Mouse (Mus musculus) midbrain, embryonic 10.5 days (tissue): ENCODE results near the gene Shank2. TPM values are rescaled to one million over a fixed set of nuclear protein-coding genes. Genes with fewer than 3 reads are reported as not detected.

ENCODE experiments used
- DNase-seq: peaks from one replicate; pipeline ENCODE4 v3.0.0-alpha.2; 2017; ENCODE audit warnings: low spot score
- H3K27ac ChIP-seq: fragments of 300-500 bp; sonication (generic); replicated peaks from 2 replicates; pipeline ENCODE4 v1.5.1; 2016; ENCODE audit warnings: mild to moderate bottlenecking
- H3K27me3 ChIP-seq: fragments of 300-500 bp; sonication (generic); 2 replicates; pipeline ENCODE4 v1.6.1; 2016; ENCODE audit warnings: low read depth, mild to moderate bottlenecking; ENCODE audit not compliant: poor library complexity, severe bottlenecking
- H3K36me3 ChIP-seq: fragments of 300-500 bp; sonication (generic); 2 replicates; pipeline ENCODE4 v1.6.1; 2016; ENCODE audit warnings: mild to moderate bottlenecking, moderate library complexity
- H3K4me1 ChIP-seq: fragments of 300-500 bp; sonication (generic); 2 replicates; pipeline ENCODE4 v1.6.1; 2016
- H3K4me3 ChIP-seq: fragments of 300-500 bp; sonication (generic); 2 replicates; pipeline ENCODE4 v1.5.1; 2016; ENCODE audit warnings: mild to moderate bottlenecking, moderate library complexity
- H3K9me3 ChIP-seq: fragments of 300-500 bp; sonication (generic); replicated peaks from 2 replicates; pipeline ENCODE4 v1.6.1; 2016; ENCODE audit warnings: mild to moderate bottlenecking
- WGBS: fragments of 180-500 bp; shearing (Covaris S2); methylation state at CpG from one replicate; pipeline ENCODE4 v1.1.7; 2016; 5-methylcytosine and 5-hydroxymethylcytosine counted together
- polyA plus RNA-seq: library from polyadenylated mRNA; unstranded; fragments of >200 nt; fragmentation: Nextera tagmentation; extraction: Ambion mirVana; gene quantifications from 2 replicates; pipeline ENCODE4 v1.2.1, GENCODE M21; 2016

Shank2 gene
- polyA plus RNA-seq, 1 experiment from 2014 or later, result 0.91 TPM

DNA sequence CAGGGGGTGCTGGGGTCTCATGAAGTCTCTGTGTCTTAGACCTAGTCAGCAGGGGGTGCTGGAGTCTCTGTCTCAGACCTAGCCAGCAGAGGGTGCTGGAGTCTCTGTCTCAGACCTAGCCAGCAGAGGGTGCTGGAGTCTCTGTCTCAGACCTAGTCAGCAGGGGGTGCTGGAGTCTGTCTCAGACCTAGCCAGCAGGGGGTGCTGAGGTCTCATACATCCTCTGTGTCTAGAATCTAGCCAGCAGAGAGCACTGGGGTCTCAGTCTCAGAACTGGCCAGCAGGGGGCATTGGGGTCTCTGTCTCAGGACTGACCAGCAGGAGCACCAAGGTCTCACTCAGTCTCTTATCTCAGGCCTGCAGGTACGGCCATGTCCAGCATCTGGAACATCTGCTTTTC is 79.7 kb downstream of the Shank2 start:
- H3K36me3 ChIP-seq, result no peaks in the 10 kb centered on the region
- H3K27me3 ChIP-seq, result no peaks in the 10 kb centered on the region
- 95% methylated on average over 1 of the region's 1 CpGs for WGBS
- no peaks in the 10 kb centered on the region for H3K4me1 ChIP-seq
- H3K27ac ChIP-seq, result no peak overlapping the region
- no peak overlapping the region for H3K4me3 ChIP-seq
- DNase-seq, result peak; percentile 23
- no peaks in the 10 kb centered on the region for H3K9me3 ChIP-seq

DNA sequence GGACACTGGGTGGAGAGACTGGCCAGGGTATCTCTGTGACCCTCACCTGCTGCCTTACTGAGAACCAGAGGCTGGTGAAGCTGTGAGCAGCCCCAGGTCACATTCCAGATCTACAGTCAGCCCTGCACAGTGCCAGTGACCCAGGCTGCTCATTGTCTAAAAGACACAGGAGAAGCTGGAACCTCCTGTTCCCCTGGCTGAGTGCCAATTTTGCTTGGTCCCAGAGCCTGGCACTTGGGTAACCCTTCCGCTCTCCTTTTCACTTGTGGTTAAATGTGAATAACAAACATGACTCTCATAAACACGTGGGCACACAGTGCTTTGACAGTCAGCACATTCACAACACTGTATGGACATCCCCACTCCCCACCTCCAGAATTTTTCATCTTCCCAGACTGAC is 80.2 kb downstream of the Shank2 start:
- Histone ChIP-seq H3K4me1 (no peaks in the 10 kb centered on the region), H3K36me3 (no peaks in the 10 kb centered on the region), H3K9me3 (no peaks in the 10 kb centered on the region), H3K4me3 (no peak overlapping the region), H3K27me3 (no peaks in the 10 kb centered on the region), H3K27ac (no peak overlapping the region)
- no peak for DNase-seq
- 87% methylated on average over 2 of the region's 2 CpGs for whole genome bisulfite sequencing

- no peak for DNase-seq
These were observed 85.5 kb downstream of the Shank2 start for GRCm38 (mm10) chr7:144087277-144087676.

DNA sequence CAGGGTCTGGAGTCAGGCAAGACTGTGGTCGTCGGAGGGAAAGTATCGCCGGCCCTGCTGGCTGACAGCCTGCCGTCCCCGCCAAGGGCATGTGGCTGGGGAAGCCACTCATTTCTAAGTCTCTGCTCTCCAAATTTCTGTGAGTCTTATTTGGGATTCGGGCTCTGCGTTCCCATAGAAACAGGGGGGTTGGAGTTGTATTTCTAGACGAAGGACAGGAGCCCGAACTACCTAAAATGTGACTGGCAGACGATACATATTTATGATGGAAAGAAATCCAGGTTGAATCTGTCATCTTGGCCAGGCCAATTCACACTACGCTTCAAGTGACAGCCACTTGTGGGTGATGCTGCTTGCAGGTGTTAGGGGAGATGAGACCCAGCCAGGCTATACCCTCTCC is 92.4 kb downstream of the Shank2 start:
- peaks cover 7% of the 10 kb centered on the region; the same call in 1 of the 2 replicates for H3K4me1 ChIP-seq
- no peaks in the 10 kb centered on the region for H3K27me3 ChIP-seq
- H3K27ac ChIP-seq, result no peak overlapping the region
- no peak for DNase-seq
- H3K4me3 ChIP-seq, result no peak overlapping the region
- 89% methylated on average over 12 of the region's 12 CpGs for WGBS
- H3K36me3 ChIP-seq, result no peaks in the 10 kb centered on the region
- H3K9me3 ChIP-seq, result no peaks in the 10 kb centered on the region

More at GRCm38 (mm10) chr7:144087277-144087676, 85.5 kb downstream of the Shank2 start:
- no peak overlapping the region for H3K27ac ChIP-seq
- no peaks in the 10 kb centered on the region for H3K27me3 ChIP-seq
- H3K36me3 ChIP-seq, result no peaks in the 10 kb centered on the region
- H3K9me3 ChIP-seq, result no peaks in the 10 kb centered on the region
- H3K4me1 ChIP-seq, result peaks cover 6% of the 10 kb centered on the region; the same call in 1 of the 2 replicates
- 76% methylated on average over 2 of the region's 2 CpGs for WGBS
- no peak overlapping the region for H3K4me3 ChIP-seq

GRCm38 (mm10) chr7:144097314-144097713 is 95.6 kb downstream of the Shank2 start:
- 20% methylated on average over 2 of the region's 2 CpGs for WGBS
- DNase-seq, result no peak

DNA sequence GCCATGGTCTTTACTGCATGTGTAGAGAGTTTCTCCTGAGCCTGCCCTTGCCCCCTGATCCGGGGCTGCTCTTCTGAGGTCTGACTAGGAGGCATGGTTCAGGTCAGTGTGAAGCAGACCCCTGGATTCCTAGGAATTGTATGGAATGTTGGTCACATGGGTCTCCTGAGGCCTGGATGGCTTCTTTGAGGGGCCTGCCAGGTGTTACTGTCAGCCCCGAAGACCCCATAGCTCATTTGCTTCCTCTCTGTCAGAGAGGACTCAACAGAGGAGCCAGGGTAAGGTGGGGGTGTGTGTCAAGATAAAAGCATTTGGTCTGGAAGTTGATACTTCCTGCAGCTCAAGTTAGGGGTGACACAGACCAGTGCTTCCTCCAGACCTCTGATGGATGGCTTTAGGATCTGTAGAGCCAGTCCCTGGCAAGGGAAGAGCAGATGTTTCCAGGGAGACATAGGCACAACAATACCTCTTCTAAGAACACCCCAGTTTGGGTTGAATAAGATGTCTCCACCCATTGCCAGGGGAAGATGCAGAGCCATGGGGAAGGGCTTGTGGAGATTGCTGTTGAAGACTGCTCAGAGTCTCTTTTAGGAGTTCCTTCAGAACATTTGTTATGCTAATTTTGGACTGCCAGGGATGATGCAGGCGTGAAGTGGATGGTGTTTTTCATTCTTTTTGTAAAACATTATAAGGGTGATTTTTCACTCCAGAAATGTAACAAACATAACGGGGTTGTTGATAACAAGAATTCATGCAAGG is 100.7 kb downstream of the Shank2 start:
- Histone ChIP-seq H3K36me3 (no peaks in the 10 kb centered on the region), H3K27ac (peak overlapping the region; percentile 70)
- 77% methylated on average over 4 of the region's 4 CpGs for WGBS

More at GRCm38 (mm10) chr7:144097314-144097713, 95.6 kb downstream of the Shank2 start:
- H3K27me3 ChIP-seq, result no peaks in the 10 kb centered on the region
- peaks cover 14% of the 10 kb centered on the region for H3K4me1 ChIP-seq
- no peaks in the 10 kb centered on the region for H3K9me3 ChIP-seq
- no peak overlapping the region for H3K4me3 ChIP-seq
- H3K36me3 ChIP-seq, result no peaks in the 10 kb centered on the region
- no peak overlapping the region for H3K27ac ChIP-seq

GRCm38 (mm10) chr7:144105952-144106351 is 104.2 kb downstream of the Shank2 start:
- peaks cover 6% of the 10 kb centered on the region; the same call in 1 of the 2 replicates for H3K27me3 ChIP-seq
- H3K9me3 ChIP-seq, result no peaks in the 10 kb centered on the region
- no peaks in the 10 kb centered on the region for H3K36me3 ChIP-seq
- H3K27ac ChIP-seq, result peak overlapping the region; percentile 87
- H3K4me1 ChIP-seq, result peaks cover 75% of the 10 kb centered on the region
- DNase-seq, result no peak
- WGBS, result 50% methylated on average over 1 of the region's 1 CpGs
- H3K4me3 ChIP-seq, result no peak overlapping the region

More for the DNA sequence above, 100.7 kb downstream of the Shank2 start:
- no peak for DNase-seq
- no peak overlapping the region for H3K4me3 ChIP-seq
- no peaks in the 10 kb centered on the region for H3K27me3 ChIP-seq
- no peaks in the 10 kb centered on the region for H3K9me3 ChIP-seq
- H3K4me1 ChIP-seq, result peaks cover 50% of the 10 kb centered on the region

DNA sequence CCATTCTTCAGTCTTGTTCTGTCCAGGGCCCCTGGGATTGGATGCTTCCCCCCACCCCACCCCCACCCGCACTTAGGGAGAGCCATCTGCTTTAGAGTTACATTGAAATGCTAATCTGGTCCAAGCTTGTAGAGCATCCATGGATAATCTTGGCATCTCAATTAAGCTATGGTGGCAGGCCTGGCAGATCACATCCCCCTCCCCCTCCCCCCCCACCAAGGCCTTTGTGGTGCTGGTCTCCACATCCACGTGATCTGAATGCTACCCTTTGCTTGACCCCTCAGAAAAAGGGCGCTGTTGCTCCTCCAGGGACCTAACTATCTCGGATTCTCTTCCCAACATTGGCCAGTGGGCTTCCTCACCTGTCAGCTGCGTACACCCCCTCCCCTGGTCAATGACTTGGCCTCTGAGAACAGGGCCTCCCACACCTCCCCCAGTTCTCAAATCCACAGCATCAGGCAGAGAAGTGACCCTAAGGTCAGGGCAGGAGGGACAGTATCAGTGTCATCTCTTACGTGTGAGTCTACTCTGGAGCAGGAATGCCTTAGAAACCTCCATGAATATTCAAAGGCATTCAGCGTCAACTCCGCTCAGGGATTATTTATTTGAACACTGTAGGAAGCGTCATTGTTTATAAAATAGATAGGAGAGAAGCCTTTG is 104.8 kb downstream of the Shank2 start:
- Histone ChIP-seq H3K27ac (peak overlapping the region; percentile 87), H3K4me3 (peak overlapping the region; percentile 28; the same call in 1 of the 2 replicates), H3K36me3 (no peaks in the 10 kb centered on the region), H3K9me3 (no peaks in the 10 kb centered on the region), H3K4me1 (peaks cover 78% of the 10 kb centered on the region), H3K27me3 (peaks cover 6% of the 10 kb centered on the region; the same call in 1 of the 2 replicates)
- 11% methylated on average over 9 of the region's 9 CpGs for WGBS
- peak; percentile 86 for DNase-seq

DNA sequence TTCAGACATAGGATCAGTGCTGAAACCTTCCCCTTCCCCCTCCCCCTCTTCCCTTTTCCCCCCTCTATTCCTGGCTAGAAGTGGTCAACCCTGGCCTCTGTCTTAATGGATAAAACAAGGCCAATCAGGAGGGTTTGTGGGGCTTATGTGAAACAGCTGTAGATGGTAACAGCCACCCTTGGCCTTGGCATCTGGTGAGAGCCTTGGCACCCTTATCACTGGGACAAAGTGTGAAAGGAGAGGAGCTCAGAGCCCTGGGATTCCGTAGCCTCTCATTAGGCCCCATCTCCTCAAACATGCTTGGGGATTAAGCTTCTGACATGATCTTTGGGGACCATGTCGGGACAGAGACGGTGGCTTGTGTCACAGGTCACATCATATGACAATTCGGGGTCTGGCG is 106.4 kb downstream of the Shank2 start:
- 87% methylated on average over 5 of the region's 5 CpGs for WGBS
- no peaks in the 10 kb centered on the region for H3K9me3 ChIP-seq
- no peak overlapping the region for H3K4me3 ChIP-seq
- H3K36me3 ChIP-seq, result no peaks in the 10 kb centered on the region
- peaks cover 79% of the 10 kb centered on the region for H3K4me1 ChIP-seq
- peak overlapping the region; percentile 87 for H3K27ac ChIP-seq
- H3K27me3 ChIP-seq, result peaks cover 12% of the 10 kb centered on the region
- no peak for DNase-seq

DNA sequence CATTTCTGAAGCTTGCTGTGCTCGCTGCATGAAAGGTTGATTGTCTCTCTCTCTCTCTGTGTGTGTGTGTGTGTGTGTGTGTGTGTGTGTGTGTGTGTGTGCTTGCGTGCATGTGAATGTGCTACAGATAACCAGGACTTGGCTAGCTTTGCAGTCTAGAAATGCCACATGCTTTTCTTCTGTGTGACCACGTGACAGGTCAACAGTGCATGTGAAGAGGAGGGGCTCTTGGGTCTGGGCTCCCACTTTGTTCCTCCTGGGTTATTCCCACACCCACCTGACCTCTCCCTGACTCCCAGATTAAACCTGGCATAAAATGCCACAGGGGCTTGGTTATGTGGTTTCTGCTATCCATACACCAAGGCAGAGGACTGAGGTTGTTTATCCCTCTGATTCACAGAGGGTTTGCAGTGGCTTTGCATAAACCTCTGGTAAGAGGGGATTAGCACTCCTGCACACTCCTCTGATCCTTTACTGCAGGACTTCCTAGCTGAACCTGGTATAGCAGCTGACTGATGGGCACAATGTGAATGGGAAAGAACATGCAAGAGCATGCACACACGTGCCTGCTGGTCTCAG is 109.4 kb downstream of the Shank2 start:
- no peaks in the 10 kb centered on the region for H3K9me3 ChIP-seq
- H3K4me3 ChIP-seq, result no peak overlapping the region
- peak overlapping the region; percentile 64 for H3K27ac ChIP-seq
- WGBS, result 57% methylated on average over 4 of the region's 4 CpGs
- no peaks in the 10 kb centered on the region for H3K36me3 ChIP-seq
- DNase-seq, result no peak
- peaks cover 61% of the 10 kb centered on the region for H3K4me1 ChIP-seq
- H3K27me3 ChIP-seq, result peaks cover 12% of the 10 kb centered on the region

- no peaks in the 10 kb centered on the region for H3K36me3 ChIP-seq
- no peak overlapping the region for H3K4me3 ChIP-seq
- H3K27ac ChIP-seq, result peak overlapping the region; percentile 64; the same call in 1 of the 2 replicates
- peaks cover 53% of the 10 kb centered on the region for H3K4me1 ChIP-seq
- DNase-seq, result no peak
- H3K9me3 ChIP-seq, result no peaks in the 10 kb centered on the region
- H3K27me3 ChIP-seq, result peaks cover 12% of the 10 kb centered on the region
- WGBS, result 78% methylated on average over 3 of the region's 3 CpGs
These were observed 110.3 kb downstream of the Shank2 start for GRCm38 (mm10) chr7:144111981-144112380.

- no peak for DNase-seq
- Histone ChIP-seq H3K27ac (no peak overlapping the region), H3K4me3 (no peak overlapping the region), H3K27me3 (peaks cover 12% of the 10 kb centered on the region), H3K9me3 (no peaks in the 10 kb centered on the region), H3K36me3 (no peaks in the 10 kb centered on the region), H3K4me1 (peaks cover 30% of the 10 kb centered on the region)
- 92% methylated on average over 3 of the region's 3 CpGs for WGBS
These were observed 112.5 kb downstream of the Shank2 start for GRCm38 (mm10) chr7:144114230-144114629.

- Histone ChIP-seq H3K4me1 (no peaks in the 10 kb centered on the region), H3K27ac (no peak overlapping the region), H3K36me3 (no peaks in the 10 kb centered on the region), H3K4me3 (no peak overlapping the region), H3K9me3 (no peaks in the 10 kb centered on the region), H3K27me3 (no peaks in the 10 kb centered on the region)
- no peak for DNase-seq
- WGBS, result 80% methylated on average over 1 of the region's 1 CpGs
These were observed 117.8 kb downstream of the Shank2 start for GRCm38 (mm10) chr7:144119562-144119961.
